Mouse (Mus musculus) kidney, adult 2 months (tissue): ENCODE data around the gene Abca13.

ENCODE experiments used
- CTCF ChIP-seq: fragments of 200-500 bp; conservative IDR thresholded peaks from 2 replicates; pipeline ENCODE4 v1.5.1; 2011; ENCODE audit warnings: low read depth, mild to moderate bottlenecking, control low read depth, low read length, moderate library complexity, mixed read lengths; ENCODE audit not compliant: insufficient read depth, insufficient read length
- POLR2A ChIP-seq: fragments of 200-500 bp; IDR thresholded peaks from one replicate; pipeline ENCODE4 v1.6.1; 2011; ENCODE audit warnings: low read depth, low read length, control low read depth

GRCm38 (mm10) chr11:9159953-9160352, 31.8 kb upstream of the Abca13 start:
- TF ChIP-seq POLR2A, result no peak
- no peak for TF ChIP-seq CTCF
